Mouse (Mus musculus): ENCODE measurements around the gene Mff. TPM values are rescaled to one million over a fixed set of nuclear protein-coding genes. Genes with fewer than 3 reads are reported as not detected.

Mff gene
- 180 and 389 TPM in 2 replicates for polyA plus RNA-seq (2012; ENCODE audit: low replicate concordance)

GRCm38 (mm10) chr1:82724339-82725025, at the start of gene Mff:
Mff (plus strand) TSS chr1:82724890.

GRCm38 (mm10) chr1:82768269-82768668, 43.6 kb downstream of the Mff start, which contains the start of gene Tm4sf20:
Tm4sf20 (minus strand) TSS chr1:82768461.

GRCm38 (mm10) chr1:82771022-82771586, 46.4 kb downstream of the Mff start, which contains the start of gene Gm47791:
Gm47791 (minus strand) TSS chr1:82771243.

Other genes starting within 250 kb of the Mff start
- 0.02 TPM in 1 of 2 replicates, not detected in the other for gene Col4a4, start 138.0 kb upstream of the Mff start, polyA plus RNA-seq (2012; ENCODE audit: low replicate concordance)
- not detected in 2 replicates for gene Col4a3, start 138.0 kb upstream of the Mff start, polyA plus RNA-seq (2012; ENCODE audit: low replicate concordance)
- gene Tm4sf20, start 43.6 kb downstream of the Mff start, polyA plus RNA-seq (2012; ENCODE audit: low replicate concordance) = 0.11 TPM in 1 of 2 replicates, not detected in the other
- not detected in 2 replicates for gene Gm47791, start 46.4 kb downstream of the Mff start, polyA plus RNA-seq (2012; ENCODE audit: low replicate concordance)
- 12.8 and 21.1 TPM in 2 replicates for gene Agfg1, start 114.6 kb downstream of the Mff start, polyA plus RNA-seq (2012; ENCODE audit: low replicate concordance)
- gene A030005L19Rik, start 188.4 kb downstream of the Mff start, polyA plus RNA-seq (2012; ENCODE audit: low replicate concordance) = 0.24 and 0.71 TPM in 2 replicates
- gene A030014E15Rik, start 200.0 kb downstream of the Mff start, polyA plus RNA-seq (2012; ENCODE audit: low replicate concordance) = not detected in 2 replicates
- gene Gm6217, start 206.5 kb downstream of the Mff start, polyA plus RNA-seq (2012; ENCODE audit: low replicate concordance) = not detected in 2 replicates
- gene A030003K21Rik, start 218.5 kb downstream of the Mff start, polyA plus RNA-seq (2012; ENCODE audit: low replicate concordance) = not detected in 2 replicates
- gene Gm7544, start 231.1 kb downstream of the Mff start, polyA plus RNA-seq (2012; ENCODE audit: low replicate concordance) = not detected in 2 replicates
- not detected in 2 replicates for gene Gm47955, start 235.4 kb downstream of the Mff start, polyA plus RNA-seq (2012; ENCODE audit: low replicate concordance)

Data from leukemia stem cell, adult 10-12 weeks (primary cell).